Mouse (Mus musculus) natural killer cell, adult 2 months (primary cell): Measurements from ENCODE around the gene Mmab.

ENCODE experiments used
- DNase-seq, 2 experiments: peaks; one replicate each; pipeline ENCODE4 v3.0.0; 2022; ENCODE audit warnings: low spot score in 2 of 2

Mmab gene

GRCm38 (mm10) chr5:114429781-114430180, 14.1 kb downstream of the Mmab start:
- no peak for DNase-seq

GRCm38 (mm10) chr5:114428621-114429020, 15.2 kb downstream of the Mmab start:
- no peak for DNase-seq

GRCm38 (mm10) chr5:114426732-114427131, 17.1 kb downstream of the Mmab start:
- no peak for DNase-seq

- no peak for DNase-seq
These were observed 19.9 kb downstream of the Mmab start for GRCm38 (mm10) chr5:114423961-114424360.

- DNase-seq, result no peak
These were observed 21.3 kb downstream of the Mmab start for GRCm38 (mm10) chr5:114422591-114422990.

- DNase-seq, result no peak
These were observed 22.1 kb downstream of the Mmab start for GRCm38 (mm10) chr5:114421561-114422298.

- no peak for DNase-seq
These were observed 25.3 kb downstream of the Mmab start for GRCm38 (mm10) chr5:114418541-114418940.

- DNase-seq, result no peak
These were observed 27.0 kb downstream of the Mmab start for GRCm38 (mm10) chr5:114416855-114417254.

- no peak for DNase-seq
These were observed 28.3 kb downstream of the Mmab start for GRCm38 (mm10) chr5:114415606-114416005.

GRCm38 (mm10) chr5:114413067-114413735, 30.7 kb downstream of the Mmab start:
- DNase-seq, result no peak

- no peak for DNase-seq
These were observed 31.4 kb downstream of the Mmab start for GRCm38 (mm10) chr5:114412361-114412998.

- DNase-seq, result no peak
These were observed 33.4 kb downstream of the Mmab start for GRCm38 (mm10) chr5:114410429-114410828.

- no peak for DNase-seq
These were observed 35.0 kb downstream of the Mmab start for GRCm38 (mm10) chr5:114408846-114409245.

GRCm38 (mm10) chr5:114407810-114408209, 36.0 kb downstream of the Mmab start:
- DNase-seq, result no peak

GRCm38 (mm10) chr5:114407269-114407668, 36.6 kb downstream of the Mmab start:
- no peak for DNase-seq

- DNase-seq, result no peak
These were observed 37.3 kb downstream of the Mmab start for GRCm38 (mm10) chr5:114406592-114406991.

- no peak for DNase-seq
These were observed 50.7 kb downstream of the Mmab start for GRCm38 (mm10) chr5:114393169-114393568.

GRCm38 (mm10) chr5:114384448-114384847, 59.4 kb downstream of the Mmab start:
- no peak for DNase-seq

GRCm38 (mm10) chr5:114383184-114383904, 60.5 kb downstream of the Mmab start:
- DNase-seq, result peak in 1 of 2 experiments; percentile 64
